Mouse (Mus musculus): ENCODE data around the gene Tex48. TPM values are rescaled to one million over a fixed set of nuclear protein-coding genes. Genes with fewer than 3 reads are reported as not detected.

Tex48 gene
- polyA plus RNA-seq, 1 experiment from 2014 or later: not detected

GRCm38 (mm10) chr4:63604945-63605344, 17.3 kb downstream of the Tex48 start, which contains the start of gene Gm11213:
TSS of gene Gm11213 (minus strand) at chr4:63605261.
- H3K9ac ChIP-seq (replicated peaks; ENCODE audit: low read depth, low read length): no peak within 1 kb of the TSS

GRCm38 (mm10) chr4:63601263-63601662, 21.0 kb downstream of the Tex48 start:
- Histone ChIP-seq H3K4me1 (replicated peaks; ENCODE audit: control insufficient read depth, insufficient read depth, low read length) (no peaks in the 10 kb centered on the region), H3K9me3 (ENCODE audit: control insufficient read depth, low read length) (no peaks in the 10 kb centered on the region), H3K4me3 (replicated peaks; ENCODE audit: low read length) (no peak overlapping the region), H3K36me3 (ENCODE audit: control insufficient read depth, insufficient read depth) (no peaks in the 10 kb centered on the region), H3K27ac (ENCODE audit: low read length) (no peak overlapping the region), H3K4me2 (ENCODE audit: low read length) (no peak overlapping the region), H3K9ac (replicated peaks; ENCODE audit: low read depth, low read length) (no peak overlapping the region), H3K27me3 (replicated peaks; ENCODE audit: control insufficient read depth, insufficient read depth, low read length) (no peaks in the 10 kb centered on the region)
- ATAC-seq: no peak

More at GRCm38 (mm10) chr4:63604945-63605344, 17.3 kb downstream of the Tex48 start, which contains the start of gene Gm11213:
- Histone ChIP-seq H3K4me2 (ENCODE audit: low read length) (no peak within 1 kb of the TSS), H3K4me3 (replicated peaks; ENCODE audit: low read length) (no peak within 1 kb of the TSS), H3K27me3 (replicated peaks; ENCODE audit: control insufficient read depth, insufficient read depth, low read length) (no peaks in the 10 kb centered on the region), H3K27ac (ENCODE audit: low read length) (no peak within 1 kb of the TSS), H3K36me3 (ENCODE audit: control insufficient read depth, insufficient read depth) (no peaks in the 10 kb centered on the region), H3K4me1 (replicated peaks; ENCODE audit: control insufficient read depth, insufficient read depth, low read length) (no peaks in the 10 kb centered on the region), H3K9me3 (ENCODE audit: control insufficient read depth, low read length) (no peaks in the 10 kb centered on the region)
- WGBS: 68% methylated on average over 3 of the region's 3 CpGs
- no peak for ATAC-seq

- no peak overlapping the region for H3K9ac ChIP-seq (replicated peaks; ENCODE audit: low read depth, low read length)
- H3K4me1 ChIP-seq (replicated peaks; ENCODE audit: control insufficient read depth, insufficient read depth, low read length): no peaks in the 10 kb centered on the region
- H3K27me3 ChIP-seq (replicated peaks; ENCODE audit: control insufficient read depth, insufficient read depth, low read length): no peaks in the 10 kb centered on the region
- no peak overlapping the region for H3K4me2 ChIP-seq (ENCODE audit: low read length)
- 79% methylated on average over 6 of the region's 6 CpGs for WGBS
- no peaks in the 10 kb centered on the region for H3K36me3 ChIP-seq (ENCODE audit: control insufficient read depth, insufficient read depth)
- no peak overlapping the region for H3K27ac ChIP-seq (ENCODE audit: low read length)
- H3K4me3 ChIP-seq (replicated peaks; ENCODE audit: low read length): no peak overlapping the region
- ATAC-seq: no peak
- H3K9me3 ChIP-seq (ENCODE audit: control insufficient read depth, low read length): no peaks in the 10 kb centered on the region
These were observed 21.4 kb downstream of the Tex48 start for GRCm38 (mm10) chr4:63600786-63601185.

GRCm38 (mm10) chr4:63596010-63596409, 26.2 kb downstream of the Tex48 start:
- WGBS: 98% methylated on average over 4 of the region's 4 CpGs
- Histone ChIP-seq H3K36me3 (ENCODE audit: control insufficient read depth, insufficient read depth) (no peaks in the 10 kb centered on the region), H3K27ac (ENCODE audit: low read length) (no peak overlapping the region), H3K4me2 (ENCODE audit: low read length) (no peak overlapping the region), H3K4me3 (replicated peaks; ENCODE audit: low read length) (no peak overlapping the region), H3K9me3 (ENCODE audit: control insufficient read depth, low read length) (no peaks in the 10 kb centered on the region), H3K4me1 (replicated peaks; ENCODE audit: control insufficient read depth, insufficient read depth, low read length) (no peaks in the 10 kb centered on the region), H3K27me3 (replicated peaks; ENCODE audit: control insufficient read depth, insufficient read depth, low read length) (no peaks in the 10 kb centered on the region), H3K9ac (replicated peaks; ENCODE audit: low read depth, low read length) (no peak overlapping the region)
- ATAC-seq: no peak

GRCm38 (mm10) chr4:63595259-63595658, 27.0 kb downstream of the Tex48 start:
- no peaks in the 10 kb centered on the region for H3K27me3 ChIP-seq (replicated peaks; ENCODE audit: control insufficient read depth, insufficient read depth, low read length)
- H3K4me2 ChIP-seq (ENCODE audit: low read length): no peak overlapping the region
- no peaks in the 10 kb centered on the region for H3K9me3 ChIP-seq (ENCODE audit: control insufficient read depth, low read length)
- no peak overlapping the region for H3K9ac ChIP-seq (replicated peaks; ENCODE audit: low read depth, low read length)
- no peaks in the 10 kb centered on the region for H3K4me1 ChIP-seq (replicated peaks; ENCODE audit: control insufficient read depth, insufficient read depth, low read length)
- 83% methylated on average over 10 of the region's 10 CpGs for WGBS
- no peak overlapping the region for H3K27ac ChIP-seq (ENCODE audit: low read length)
- H3K4me3 ChIP-seq (replicated peaks; ENCODE audit: low read length): no peak overlapping the region
- H3K36me3 ChIP-seq (ENCODE audit: control insufficient read depth, insufficient read depth): no peaks in the 10 kb centered on the region
- ATAC-seq: no peak

- no peak overlapping the region for H3K27ac ChIP-seq (ENCODE audit: low read length)
- no peaks in the 10 kb centered on the region for H3K27me3 ChIP-seq (replicated peaks; ENCODE audit: control insufficient read depth, insufficient read depth, low read length)
- H3K36me3 ChIP-seq (ENCODE audit: control insufficient read depth, insufficient read depth): no peaks in the 10 kb centered on the region
- no peaks in the 10 kb centered on the region for H3K9me3 ChIP-seq (ENCODE audit: control insufficient read depth, low read length)
- H3K4me3 ChIP-seq (replicated peaks; ENCODE audit: low read length): no peak overlapping the region
- no peak overlapping the region for H3K4me2 ChIP-seq (ENCODE audit: low read length)
- no peak overlapping the region for H3K9ac ChIP-seq (replicated peaks; ENCODE audit: low read depth, low read length)
- no peak for ATAC-seq
- H3K4me1 ChIP-seq (replicated peaks; ENCODE audit: control insufficient read depth, insufficient read depth, low read length): no peaks in the 10 kb centered on the region
- WGBS: 85% methylated on average over 5 of the region's 5 CpGs
These were observed 27.6 kb downstream of the Tex48 start for GRCm38 (mm10) chr4:63594459-63595110.

GRCm38 (mm10) chr4:63590538-63590937, 31.7 kb downstream of the Tex48 start:
- Histone ChIP-seq H3K27ac (ENCODE audit: low read length) (no peak overlapping the region), H3K4me3 (replicated peaks; ENCODE audit: low read length) (no peak overlapping the region)
- ATAC-seq: no peak

GRCm38 (mm10) chr4:63589987-63590386, 32.2 kb downstream of the Tex48 start:
- Histone ChIP-seq H3K36me3 (ENCODE audit: control insufficient read depth, insufficient read depth) (no peaks in the 10 kb centered on the region), H3K9me3 (ENCODE audit: control insufficient read depth, low read length) (no peaks in the 10 kb centered on the region), H3K4me3 (replicated peaks; ENCODE audit: low read length) (no peak overlapping the region), H3K4me2 (ENCODE audit: low read length) (no peak overlapping the region), H3K4me1 (replicated peaks; ENCODE audit: control insufficient read depth, insufficient read depth, low read length) (no peaks in the 10 kb centered on the region), H3K27ac (ENCODE audit: low read length) (no peak overlapping the region), H3K9ac (replicated peaks; ENCODE audit: low read depth, low read length) (no peak overlapping the region), H3K27me3 (replicated peaks; ENCODE audit: control insufficient read depth, insufficient read depth, low read length) (no peaks in the 10 kb centered on the region)
- 92% methylated on average over 7 of the region's 7 CpGs for WGBS
- no peak for ATAC-seq

More at GRCm38 (mm10) chr4:63590538-63590937, 31.7 kb downstream of the Tex48 start:
- Histone ChIP-seq H3K36me3 (ENCODE audit: control insufficient read depth, insufficient read depth) (no peaks in the 10 kb centered on the region), H3K27me3 (replicated peaks; ENCODE audit: control insufficient read depth, insufficient read depth, low read length) (no peaks in the 10 kb centered on the region), H3K4me1 (replicated peaks; ENCODE audit: control insufficient read depth, insufficient read depth, low read length) (no peaks in the 10 kb centered on the region), H3K9me3 (ENCODE audit: control insufficient read depth, low read length) (no peaks in the 10 kb centered on the region), H3K4me2 (ENCODE audit: low read length) (no peak overlapping the region), H3K9ac (replicated peaks; ENCODE audit: low read depth, low read length) (no peak overlapping the region)
- 89% methylated on average over 4 of the region's 4 CpGs for WGBS

- H3K9ac ChIP-seq (replicated peaks; ENCODE audit: low read depth, low read length): no peak overlapping the region
- no peaks in the 10 kb centered on the region for H3K36me3 ChIP-seq (ENCODE audit: control insufficient read depth, insufficient read depth)
- no peaks in the 10 kb centered on the region for H3K4me1 ChIP-seq (replicated peaks; ENCODE audit: control insufficient read depth, insufficient read depth, low read length)
- WGBS: 73% methylated on average over 2 of the region's 2 CpGs
- ATAC-seq: no peak
- H3K4me2 ChIP-seq (ENCODE audit: low read length): no peak overlapping the region
- no peak overlapping the region for H3K4me3 ChIP-seq (replicated peaks; ENCODE audit: low read length)
- no peak overlapping the region for H3K27ac ChIP-seq (ENCODE audit: low read length)
- H3K9me3 ChIP-seq (ENCODE audit: control insufficient read depth, low read length): no peaks in the 10 kb centered on the region
- no peaks in the 10 kb centered on the region for H3K27me3 ChIP-seq (replicated peaks; ENCODE audit: control insufficient read depth, insufficient read depth, low read length)
These were observed 36.0 kb downstream of the Tex48 start for GRCm38 (mm10) chr4:63586240-63586639.

GRCm38 (mm10) chr4:63585216-63585615, 37.0 kb downstream of the Tex48 start:
- Histone ChIP-seq H3K9ac (replicated peaks; ENCODE audit: low read depth, low read length) (no peak overlapping the region), H3K9me3 (ENCODE audit: control insufficient read depth, low read length) (no peaks in the 10 kb centered on the region), H3K4me1 (replicated peaks; ENCODE audit: control insufficient read depth, insufficient read depth, low read length) (peaks cover 1% of the 10 kb centered on the region), H3K4me3 (replicated peaks; ENCODE audit: low read length) (no peak overlapping the region), H3K36me3 (ENCODE audit: control insufficient read depth, insufficient read depth) (no peaks in the 10 kb centered on the region), H3K27me3 (replicated peaks; ENCODE audit: control insufficient read depth, insufficient read depth, low read length) (no peaks in the 10 kb centered on the region), H3K27ac (ENCODE audit: low read length) (no peak overlapping the region), H3K4me2 (ENCODE audit: low read length) (no peak overlapping the region)
- 87% methylated on average over 10 of the region's 10 CpGs for WGBS
- ATAC-seq: no peak

Data from forebrain, embryonic 16.5 days (tissue).